Mouse (Mus musculus): ENCODE results near the gene Adarb2. TPM values are rescaled to one million over a fixed set of nuclear protein-coding genes. Genes with fewer than 3 reads are reported as not detected.

Gene Adarb2
- polyA plus RNA-seq, 1 experiment from 2014 or later, result 1.7 TPM

DNA sequence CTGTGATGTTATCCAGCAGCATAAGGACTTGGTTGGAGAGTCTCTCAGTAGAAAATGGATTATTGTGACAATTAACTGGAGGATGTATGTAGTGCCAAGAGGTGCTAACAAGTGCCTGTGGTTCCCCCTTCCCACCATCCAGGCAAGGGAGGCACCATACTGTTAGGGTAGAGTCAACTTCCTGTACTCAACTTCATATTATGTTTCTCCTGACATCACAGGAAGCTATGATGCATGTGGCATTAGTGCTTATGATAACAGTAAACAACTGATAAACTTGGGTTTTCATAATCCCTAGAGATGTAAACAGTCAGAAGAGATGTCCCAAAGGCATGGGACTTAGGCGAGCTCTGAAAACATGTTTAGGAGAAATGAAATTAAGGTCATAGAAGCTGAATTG lies 414.0 kb downstream of the Adarb2 start:
- no peak overlapping the region for H3K4me3 ChIP-seq
- H3K27me3 ChIP-seq, result no peaks in the 10 kb centered on the region
- no peak overlapping the region for H3K27ac ChIP-seq
- H3K4me2 ChIP-seq, result no peak overlapping the region
- no peaks in the 10 kb centered on the region for H3K36me3 ChIP-seq
- WGBS, result 91% methylated on average over 1 of the region's 1 CpGs
- H3K9ac ChIP-seq, result no peak overlapping the region
- no peaks in the 10 kb centered on the region for H3K9me3 ChIP-seq
- no peaks in the 10 kb centered on the region for H3K4me1 ChIP-seq
- ATAC-seq (ENCODE audit: insufficient number of reproducible peaks, low FRiP score, low TSS enrichment, low read depth), result no peak

DNA sequence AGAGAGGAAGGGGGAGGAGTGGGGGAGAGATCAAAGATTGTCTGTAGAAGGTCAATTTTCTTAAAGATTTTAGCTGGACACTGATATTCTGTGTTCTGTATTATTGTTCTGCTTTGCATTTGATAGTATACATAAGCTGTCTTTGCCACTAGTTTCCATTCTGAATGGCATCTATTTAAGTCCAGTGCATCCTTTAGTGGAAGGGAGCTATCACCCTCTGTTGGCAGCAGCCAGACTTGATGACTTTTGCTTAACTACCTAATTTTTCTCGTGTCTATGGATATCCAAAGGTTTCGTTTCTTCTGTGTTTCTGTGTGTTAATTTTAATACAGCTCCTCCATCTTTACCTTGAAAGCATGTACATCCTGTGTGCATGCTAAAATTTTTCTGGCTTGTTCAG lies 419.6 kb downstream of the Adarb2 start:
- Histone ChIP-seq H3K36me3 (no peaks in the 10 kb centered on the region), H3K27ac (no peak overlapping the region), H3K4me1 (no peaks in the 10 kb centered on the region), H3K27me3 (no peaks in the 10 kb centered on the region), H3K9ac (no peak overlapping the region), H3K4me3 (no peak overlapping the region), H3K4me2 (no peak overlapping the region), H3K9me3 (no peaks in the 10 kb centered on the region)
- 75% methylated on average over 2 of the region's 2 CpGs for WGBS
- ATAC-seq (ENCODE audit: insufficient number of reproducible peaks, low FRiP score, low TSS enrichment, low read depth), result no peak

DNA sequence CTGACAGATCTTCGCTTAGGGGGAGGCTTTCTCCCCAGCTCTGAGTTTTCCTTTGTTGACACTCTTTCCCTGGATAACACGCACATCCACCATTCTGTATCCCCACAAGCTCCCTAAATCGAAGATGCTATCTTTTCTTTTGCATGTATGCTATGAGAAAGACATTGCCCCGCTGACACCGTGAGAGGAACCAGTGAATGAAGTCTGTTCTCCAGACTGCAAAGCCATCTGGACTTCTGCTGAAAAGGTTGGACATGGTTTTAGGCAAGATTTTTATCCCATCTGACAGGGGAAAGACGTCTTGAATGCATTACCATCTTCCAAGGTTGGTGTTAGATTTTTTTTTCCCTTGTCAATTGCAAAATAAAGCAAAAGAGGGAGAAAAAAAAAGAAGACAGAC lies 426.9 kb downstream of the Adarb2 start:
- WGBS, result 80% methylated on average over 6 of the region's 6 CpGs
- Histone ChIP-seq H3K9ac (no peak overlapping the region), H3K4me2 (no peak overlapping the region), H3K36me3 (no peaks in the 10 kb centered on the region), H3K4me3 (no peak overlapping the region), H3K4me1 (no peaks in the 10 kb centered on the region), H3K9me3 (no peaks in the 10 kb centered on the region), H3K27me3 (no peaks in the 10 kb centered on the region), H3K27ac (no peak overlapping the region)
- no peak for ATAC-seq (ENCODE audit: insufficient number of reproducible peaks, low FRiP score, low TSS enrichment, low read depth)

DNA sequence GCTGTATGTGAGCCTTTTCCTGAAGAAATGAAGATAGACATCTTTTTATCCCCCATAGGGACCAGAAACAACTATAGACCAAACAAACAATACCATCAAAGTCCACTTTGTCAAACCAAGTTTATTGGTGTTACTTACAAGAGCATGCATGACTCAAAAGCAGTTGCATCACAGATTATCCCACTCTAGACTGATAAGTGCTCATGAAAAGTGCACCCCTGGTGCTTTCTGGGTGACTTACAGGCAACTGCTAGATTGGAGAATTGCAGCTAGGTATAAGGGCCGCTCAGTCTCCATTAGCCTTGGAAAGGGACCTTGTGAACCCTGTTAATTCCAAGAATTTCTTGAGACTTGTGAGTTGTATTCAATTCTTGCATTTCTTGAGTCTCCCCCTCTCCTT lies 429.0 kb downstream of the Adarb2 start:
- no peaks in the 10 kb centered on the region for H3K4me1 ChIP-seq
- WGBS, result 81% methylated on average over 1 of the region's 1 CpGs
- H3K4me2 ChIP-seq, result no peak overlapping the region
- H3K9me3 ChIP-seq, result no peaks in the 10 kb centered on the region
- H3K27ac ChIP-seq, result no peak overlapping the region
- no peak overlapping the region for H3K9ac ChIP-seq
- H3K27me3 ChIP-seq, result no peaks in the 10 kb centered on the region
- no peaks in the 10 kb centered on the region for H3K36me3 ChIP-seq
- no peak for ATAC-seq (ENCODE audit: insufficient number of reproducible peaks, low FRiP score, low TSS enrichment, low read depth)
- H3K4me3 ChIP-seq, result no peak overlapping the region

DNA sequence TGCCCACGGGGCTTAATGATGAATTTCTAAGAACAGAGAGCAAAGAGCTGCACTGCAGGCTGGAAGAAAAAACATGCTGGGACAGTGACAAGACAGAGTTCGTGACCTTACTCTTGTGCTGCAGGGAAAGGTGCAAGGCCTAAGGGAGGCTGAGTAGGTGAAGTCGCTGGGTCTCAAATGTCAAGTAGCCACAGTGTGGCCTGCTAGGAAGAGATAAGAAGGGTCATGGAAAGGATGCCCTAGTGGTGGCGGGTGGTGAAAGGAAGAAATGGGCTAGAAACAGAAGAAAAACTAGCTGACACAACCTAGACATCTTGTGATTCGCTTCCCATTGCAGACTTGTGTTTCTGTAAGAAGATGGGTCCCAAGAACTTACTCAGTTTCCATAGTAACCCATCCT lies 429.4 kb downstream of the Adarb2 start:
- H3K4me3 ChIP-seq, result no peak overlapping the region
- H3K27me3 ChIP-seq, result no peaks in the 10 kb centered on the region
- 68% methylated on average over 5 of the region's 5 CpGs for WGBS
- no peaks in the 10 kb centered on the region for H3K36me3 ChIP-seq
- H3K9me3 ChIP-seq, result no peaks in the 10 kb centered on the region
- H3K4me2 ChIP-seq, result no peak overlapping the region
- no peak for ATAC-seq (ENCODE audit: insufficient number of reproducible peaks, low FRiP score, low TSS enrichment, low read depth)
- H3K27ac ChIP-seq, result no peak overlapping the region
- no peak overlapping the region for H3K9ac ChIP-seq
- H3K4me1 ChIP-seq, result no peaks in the 10 kb centered on the region

DNA sequence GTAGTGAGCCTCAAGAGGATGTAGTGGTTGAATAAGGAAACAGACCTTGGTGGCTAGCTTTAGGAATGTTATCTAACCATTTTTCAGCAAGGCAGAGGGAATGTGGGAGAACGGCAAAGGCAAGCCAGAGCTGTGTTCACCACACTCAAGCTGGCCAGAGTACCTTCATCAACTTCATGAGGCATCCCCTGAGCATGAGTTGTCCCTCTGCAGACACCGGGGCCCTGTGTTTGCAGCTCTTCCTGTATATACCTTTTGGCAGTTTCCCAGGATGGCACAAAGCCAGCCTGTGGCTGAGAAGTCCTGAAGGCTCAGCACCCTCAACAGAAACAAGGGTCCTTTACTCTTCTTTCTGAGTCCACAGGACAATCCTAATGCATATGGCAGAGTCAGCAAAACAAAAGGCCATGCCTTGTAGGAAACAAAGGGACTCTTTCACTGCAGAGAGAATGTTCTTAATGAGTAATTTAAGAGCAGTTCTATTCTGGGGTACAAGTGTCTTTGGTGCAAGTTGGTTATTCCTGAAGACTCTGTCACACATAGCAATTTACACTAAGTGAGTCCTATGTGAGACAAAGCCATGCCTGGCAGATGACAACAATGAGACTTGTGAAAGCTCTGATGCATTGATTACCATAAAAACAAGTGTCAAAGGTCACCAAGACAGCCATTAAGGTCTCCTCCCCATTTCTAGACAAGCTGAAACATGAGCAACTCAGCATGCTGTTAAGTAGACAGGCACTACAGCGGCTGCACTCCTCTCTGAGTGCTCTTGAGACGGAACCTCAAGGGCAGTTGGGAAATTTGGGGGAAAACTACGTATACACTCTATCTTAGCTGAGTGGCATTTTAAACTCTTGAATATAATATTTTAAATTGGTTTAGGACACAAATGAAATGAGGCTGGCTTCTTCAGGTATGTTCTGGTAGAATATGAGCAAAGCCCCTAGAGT lies 431.0 kb downstream of the Adarb2 start:
- no peaks in the 10 kb centered on the region for H3K9me3 ChIP-seq
- ATAC-seq (ENCODE audit: insufficient number of reproducible peaks, low FRiP score, low TSS enrichment, low read depth), result no peak
- no peaks in the 10 kb centered on the region for H3K27me3 ChIP-seq
- no peak overlapping the region for H3K9ac ChIP-seq
- H3K27ac ChIP-seq, result no peak overlapping the region
- WGBS, result 72% methylated on average over 5 of the region's 5 CpGs
- no peak overlapping the region for H3K4me3 ChIP-seq
- H3K36me3 ChIP-seq, result no peaks in the 10 kb centered on the region
- no peaks in the 10 kb centered on the region for H3K4me1 ChIP-seq
- no peak overlapping the region for H3K4me2 ChIP-seq

DNA sequence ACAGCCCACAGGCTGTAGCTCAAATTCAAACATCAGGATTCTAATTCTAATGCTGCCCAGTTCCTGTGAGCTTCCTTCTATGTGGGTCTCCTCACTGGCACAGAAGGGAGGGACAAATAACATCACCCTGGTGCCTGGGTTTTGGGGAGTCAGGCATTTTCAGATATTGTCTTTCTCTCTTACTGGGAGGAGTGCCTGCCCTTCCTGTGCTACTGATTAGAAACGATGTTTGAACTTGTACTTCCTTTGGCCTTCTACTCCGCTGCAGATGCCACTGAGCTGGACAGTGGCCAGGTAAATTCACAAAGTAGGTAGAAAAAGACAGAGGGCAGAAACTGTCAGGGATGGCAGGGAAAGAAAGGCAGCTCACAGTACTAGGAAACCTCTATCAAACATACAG lies 439.4 kb downstream of the Adarb2 start:
- H3K27ac ChIP-seq, result no peak overlapping the region
- no peak for ATAC-seq (ENCODE audit: insufficient number of reproducible peaks, low FRiP score, low TSS enrichment, low read depth)
- H3K9me3 ChIP-seq, result no peaks in the 10 kb centered on the region
- no peak overlapping the region for H3K4me2 ChIP-seq
- no peaks in the 10 kb centered on the region for H3K36me3 ChIP-seq
- H3K4me1 ChIP-seq, result no peaks in the 10 kb centered on the region
- H3K4me3 ChIP-seq, result no peak overlapping the region
- no peaks in the 10 kb centered on the region for H3K27me3 ChIP-seq
- 77% methylated on average over 2 of the region's 2 CpGs for WGBS
- H3K9ac ChIP-seq, result no peak overlapping the region

DNA sequence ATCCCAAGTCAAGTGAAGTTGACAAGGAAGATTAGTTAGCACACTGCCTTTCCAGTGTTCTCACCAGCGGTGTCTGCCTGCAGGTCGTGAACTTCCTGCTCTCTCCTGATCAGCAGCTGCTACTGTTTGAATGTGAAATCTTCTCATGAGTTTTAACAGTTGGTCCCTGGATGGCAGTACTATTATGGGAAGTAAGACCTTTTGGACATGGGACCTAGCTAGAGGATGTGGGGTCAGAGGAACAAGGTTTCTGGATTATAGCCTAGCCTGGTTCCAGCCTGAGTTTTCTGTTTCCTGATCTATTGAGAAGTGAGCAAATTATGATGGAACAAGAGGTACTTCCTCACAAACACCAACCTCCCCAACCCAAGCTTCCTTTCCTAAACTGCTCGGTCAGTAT lies 441.3 kb downstream of the Adarb2 start:
- no peaks in the 10 kb centered on the region for H3K27me3 ChIP-seq
- H3K4me2 ChIP-seq, result no peak overlapping the region
- H3K9me3 ChIP-seq, result no peaks in the 10 kb centered on the region
- ATAC-seq (ENCODE audit: insufficient number of reproducible peaks, low FRiP score, low TSS enrichment, low read depth), result no peak
- no peak overlapping the region for H3K4me3 ChIP-seq
- no peaks in the 10 kb centered on the region for H3K4me1 ChIP-seq
- H3K9ac ChIP-seq, result no peak overlapping the region
- no peaks in the 10 kb centered on the region for H3K36me3 ChIP-seq
- 72% methylated on average over 3 of the region's 3 CpGs for WGBS
- no peak overlapping the region for H3K27ac ChIP-seq

DNA sequence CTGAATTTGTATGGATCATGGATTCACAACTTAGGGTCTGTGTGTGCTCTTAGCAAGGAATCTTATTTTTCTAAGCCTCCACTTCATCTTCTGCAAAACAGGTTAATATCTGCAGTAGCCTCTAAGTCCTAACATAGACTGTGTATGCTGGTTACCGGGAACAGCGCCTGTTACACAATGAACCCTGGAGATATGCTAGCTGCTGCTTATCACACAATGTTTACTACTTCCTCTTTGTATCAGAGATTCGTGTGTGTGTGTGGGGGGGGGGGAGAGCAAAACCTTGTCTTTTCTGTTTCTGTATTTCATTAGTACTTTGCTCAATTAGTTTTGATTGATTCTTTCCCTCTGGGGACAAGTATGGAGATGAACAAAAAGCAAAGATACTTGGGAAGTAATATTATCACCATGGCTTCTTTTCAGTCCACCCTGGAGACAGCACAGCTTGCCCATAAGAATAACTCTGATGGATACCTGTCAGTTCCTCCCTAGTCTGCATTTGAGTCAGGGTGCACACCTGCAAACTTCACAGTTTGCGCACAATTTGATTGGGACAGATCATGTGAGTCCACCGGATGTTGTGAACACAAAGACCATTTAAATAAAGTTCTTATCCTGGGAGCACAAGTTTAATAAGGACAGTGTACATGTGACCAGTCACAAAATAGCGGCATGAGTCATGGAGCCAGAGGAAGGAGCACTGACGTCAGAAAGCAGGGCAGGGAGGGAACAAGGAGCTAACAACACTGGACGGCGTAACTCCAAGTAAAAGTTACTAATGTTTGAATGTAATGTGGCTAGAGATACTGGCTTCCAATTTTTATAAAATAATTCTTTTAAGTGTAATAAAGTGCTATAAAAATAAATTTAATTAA lies 442.4 kb downstream of the Adarb2 start:
- Histone ChIP-seq H3K36me3 (no peaks in the 10 kb centered on the region), H3K4me2 (no peak overlapping the region), H3K9me3 (no peaks in the 10 kb centered on the region), H3K27ac (no peak overlapping the region), H3K9ac (no peak overlapping the region), H3K27me3 (no peaks in the 10 kb centered on the region), H3K4me3 (no peak overlapping the region), H3K4me1 (no peaks in the 10 kb centered on the region)
- WGBS, result 71% methylated on average over 9 of the region's 9 CpGs
- ATAC-seq (ENCODE audit: insufficient number of reproducible peaks, low FRiP score, low TSS enrichment, low read depth), result no peak

DNA sequence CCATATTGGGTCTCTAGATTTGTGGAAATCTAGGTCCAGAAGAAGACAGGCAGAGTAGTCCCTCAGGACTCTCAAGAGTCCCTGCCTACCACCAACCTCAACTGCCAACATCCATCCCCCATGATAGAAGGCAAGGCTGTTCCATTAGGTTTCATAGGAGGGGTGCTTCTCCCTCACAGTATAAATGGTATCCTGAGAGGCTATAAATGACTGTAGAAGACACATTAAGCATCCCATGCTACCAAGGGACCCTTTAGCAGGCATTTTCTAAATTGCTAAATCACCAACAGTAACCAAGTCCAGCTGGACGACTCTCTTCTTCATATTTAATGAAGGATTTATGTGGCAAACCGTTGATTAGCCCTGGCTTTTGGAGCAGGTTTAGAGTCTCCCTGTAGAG lies 446.6 kb downstream of the Adarb2 start:
- Histone ChIP-seq H3K9ac (no peak overlapping the region), H3K36me3 (no peaks in the 10 kb centered on the region), H3K27ac (no peak overlapping the region), H3K27me3 (no peaks in the 10 kb centered on the region), H3K4me2 (no peak overlapping the region), H3K9me3 (no peaks in the 10 kb centered on the region), H3K4me1 (no peaks in the 10 kb centered on the region), H3K4me3 (no peak overlapping the region)
- no peak for ATAC-seq (ENCODE audit: insufficient number of reproducible peaks, low FRiP score, low TSS enrichment, low read depth)
- WGBS, result 61% methylated on average over 2 of the region's 2 CpGs

DNA sequence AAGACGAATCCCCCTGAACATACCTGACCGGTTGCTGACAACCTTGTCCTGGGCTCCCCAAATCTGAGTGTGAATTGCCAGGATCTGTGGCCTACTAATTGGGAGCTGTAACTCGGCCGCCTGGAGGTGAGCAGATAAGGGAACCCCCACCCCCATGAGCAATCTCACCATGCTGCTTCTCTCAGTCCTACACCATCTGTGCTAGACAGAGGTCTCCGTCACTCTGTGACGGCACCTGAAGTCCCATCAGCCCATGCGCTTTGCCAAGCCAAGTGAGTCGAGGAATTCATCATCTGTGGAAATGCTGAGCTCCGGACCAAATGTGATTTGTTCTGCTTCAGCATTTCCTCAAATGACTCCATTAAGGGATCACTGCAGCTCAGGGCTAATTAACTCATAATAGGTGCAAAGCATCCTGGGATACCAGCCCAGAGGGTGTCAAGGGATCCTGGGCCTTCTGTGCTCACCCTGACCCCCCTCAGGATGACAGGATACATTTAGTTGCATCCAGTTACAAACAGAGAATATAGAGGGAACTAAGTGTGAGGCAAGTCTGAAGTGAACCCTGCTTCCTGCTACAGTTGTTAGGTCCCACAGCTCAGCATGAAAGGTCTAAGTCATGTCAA lies 462.1 kb downstream of the Adarb2 start:
- no peak overlapping the region for H3K4me2 ChIP-seq
- no peaks in the 10 kb centered on the region for H3K36me3 ChIP-seq
- WGBS, result 87% methylated on average over 9 of the region's 9 CpGs
- no peak overlapping the region for H3K27ac ChIP-seq
- no peak overlapping the region for H3K4me3 ChIP-seq
- ATAC-seq (ENCODE audit: insufficient number of reproducible peaks, low FRiP score, low TSS enrichment, low read depth), result no peak
- H3K4me1 ChIP-seq, result no peaks in the 10 kb centered on the region
- H3K27me3 ChIP-seq, result no peaks in the 10 kb centered on the region
- no peaks in the 10 kb centered on the region for H3K9me3 ChIP-seq
- no peak overlapping the region for H3K9ac ChIP-seq

DNA sequence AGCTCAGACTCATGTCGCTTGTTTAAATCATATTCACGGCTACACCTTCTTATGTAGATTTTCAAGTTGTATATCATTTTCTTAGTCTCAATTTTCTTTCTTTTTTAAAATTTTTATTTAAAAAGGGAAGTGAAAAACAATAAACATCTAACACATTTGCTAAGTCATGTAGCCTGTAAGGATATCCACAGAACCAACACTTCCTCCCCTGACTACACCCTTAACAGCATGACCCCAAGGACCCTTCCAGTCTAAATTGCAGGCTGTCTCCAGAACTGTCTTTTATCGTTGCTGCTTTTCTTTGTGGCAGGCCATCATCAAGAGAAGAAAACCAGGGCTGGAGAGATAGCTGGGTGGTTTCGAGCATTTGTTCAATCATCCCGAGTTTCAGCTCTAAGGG lies 474.5 kb downstream of the Adarb2 start:
- Histone ChIP-seq H3K4me1 (no peaks in the 10 kb centered on the region), H3K9me3 (no peaks in the 10 kb centered on the region), H3K36me3 (no peaks in the 10 kb centered on the region), H3K27me3 (no peaks in the 10 kb centered on the region), H3K4me2 (no peak overlapping the region), H3K9ac (no peak overlapping the region), H3K4me3 (no peak overlapping the region), H3K27ac (no peak overlapping the region)
- no peak for ATAC-seq (ENCODE audit: insufficient number of reproducible peaks, low FRiP score, low TSS enrichment, low read depth)
- 62% methylated on average over 5 of the region's 5 CpGs for WGBS

Measured in limb, embryonic 15.5 days (tissue).